Mouse (Mus musculus): ENCODE measurements at regions not wholly inside any gene's neighbourhood (a gene's known extent, or its start where the extent isn't known, plus 50 kb on each side); places are given as distances from the start of the nearest gene placed in this dataset.
A peak's percentile ranks its signal among the peaks of the same experiment; 100 is the strongest.

GRCm38 (mm10) chr10:51287852-51288251 lies 192.6 kb upstream of the Gm49339 start:
- H3K9me3 ChIP-seq (replicated peaks; ENCODE audit: low read length), result no peaks in the 10 kb centered on the region
- dilution Hi-C loops (cut with MboI; ENCODE audit: extremely low pct_ligation_motif_present, extremely low pct_unique_long_range_greater_than_20kb, low sequenced_read_pairs) (no loop called here), in situ Hi-C loops (cut with MboI; ENCODE audit: low pct_ligation_motif_present, low pct_unique_long_range_greater_than_20kb, low sequenced_read_pairs) (loop anchor here (25.0 kb wide), 2 partner anchors 401 to 576 kb away; partner anchors contain the start of gene Sim1)
- H3K36me3 ChIP-seq (replicated peaks in 1 of 2; ENCODE audit: control insufficient read depth in 1 of 2, insufficient read depth in 1 of 2, low read length in 1 of 2), result no peaks in the 10 kb centered on the region
- no peak overlapping the region for H3K9ac ChIP-seq (ENCODE audit: insufficient read depth, low read depth)
- no peaks in the 10 kb centered on the region for H3K27me3 ChIP-seq (replicated peaks)
- H3K4me3 ChIP-seq (replicated peaks in 1 of 3; ENCODE audit: low read depth in 2 of 3, low read length in 2 of 3, poor library complexity in 1 of 3), result no peak overlapping the region
- no peaks in the 10 kb centered on the region for H3K4me1 ChIP-seq (ENCODE audit: control insufficient read depth in 1 of 2, insufficient read depth in 2 of 2)
- DNase-seq (ENCODE audit: extremely low read depth), result no peak
- no peak overlapping the region for H3K4me2 ChIP-seq (ENCODE audit: insufficient read depth, low read depth, poor library complexity, severe bottlenecking)
- TF ChIP-seq NRF1 (IDR thresholded peaks at IDR 0.05; ENCODE audit: low read depth, low read length) (no peak), E2F4 (IDR thresholded peaks at IDR 0.05; ENCODE audit: insufficient replicate concordance, low read depth, low read length) (no peak), EP300 (IDR thresholded peaks at IDR 0.05; ENCODE audit: low read length) (no peak), POLR2A (IDR thresholded peaks at IDR 0.05; ENCODE audit: low read depth, low read length) (no peak), CTCF (conservative IDR thresholded peaks at IDR 0.05 in 1 of 2, IDR thresholded peaks at IDR 0.05 in 1 of 2; ENCODE audit: low read depth in 2 of 2, low read length in 2 of 2) (no peak), PAX5 (IDR thresholded peaks at IDR 0.05; ENCODE audit: low read length) (no peak)
- no peak overlapping the region for H3K27ac ChIP-seq (ENCODE audit: insufficient read depth, low read depth)
- H3K79me2 ChIP-seq (replicated peaks; ENCODE audit: control insufficient read depth, extremely low read depth, insufficient read depth, poor library complexity, severe bottlenecking), result no peaks in the 10 kb centered on the region

GRCm38 (mm10) chr10:51291412-51292207 lies 188.8 kb upstream of the Gm49339 start:
- TF ChIP-seq MXI1 (IDR thresholded peaks at IDR 0.05; ENCODE audit: low read depth, low read length) (no peak), CTCF (conservative IDR thresholded peaks at IDR 0.05 in 1 of 2, IDR thresholded peaks at IDR 0.05 in 1 of 2; ENCODE audit: low read depth in 2 of 2, low read length in 2 of 2) (peak; percentile 14 to 68; a peak in 3 of 4 replicates), SMC3 (IDR thresholded peaks at IDR 0.05; ENCODE audit: low read depth, low read length) (peak; percentile 64), USF2 (conservative IDR thresholded peaks at IDR 0.05; ENCODE audit: low read depth, low read length) (no peak), JUND (conservative IDR thresholded peaks at IDR 0.05; ENCODE audit: low read depth, low read length) (no peak), NELFE (IDR thresholded peaks at IDR 0.05; ENCODE audit: low read depth, low read length) (no peak), RAD21 (IDR thresholded peaks at IDR 0.05; ENCODE audit: low read depth, low read length) (peak; percentile 78), ZC3H11A (IDR thresholded peaks at IDR 0.05; ENCODE audit: low read depth, low read length) (0 out of 2 replicates have a peak, but pooled peaks have one; percentile 17)
- Histone ChIP-seq H3K79me2 (replicated peaks; ENCODE audit: control insufficient read depth, extremely low read depth, insufficient read depth, poor library complexity, severe bottlenecking) (no peaks in the 10 kb centered on the region), H3K9me3 (replicated peaks; ENCODE audit: low read length) (no peaks in the 10 kb centered on the region), H3K27me3 (replicated peaks) (no peaks in the 10 kb centered on the region), H3K4me3 (replicated peaks in 1 of 3; ENCODE audit: low read depth in 2 of 3, low read length in 2 of 3, poor library complexity in 1 of 3) (no peak overlapping the region), H3K36me3 (replicated peaks in 1 of 2; ENCODE audit: control insufficient read depth in 1 of 2, insufficient read depth in 1 of 2, low read length in 1 of 2) (no peaks in the 10 kb centered on the region), H3K27ac (ENCODE audit: insufficient read depth, low read depth) (no peak overlapping the region), H3K4me2 (ENCODE audit: insufficient read depth, low read depth, poor library complexity, severe bottlenecking) (no peak overlapping the region), H3K9ac (ENCODE audit: insufficient read depth, low read depth) (no peak overlapping the region), H3K4me1 (ENCODE audit: control insufficient read depth in 1 of 2, insufficient read depth in 2 of 2) (no peaks in the 10 kb centered on the region)
- peak; percentile 11 for DNase-seq (ENCODE audit: extremely low read depth)
- in situ Hi-C loops (cut with MboI; ENCODE audit: low pct_ligation_motif_present, low pct_unique_long_range_greater_than_20kb, low sequenced_read_pairs), result loop anchor here (25.0 kb wide), 2 partner anchors 404 to 579 kb away; partner anchors contain the start of gene Sim1
- dilution Hi-C loops (cut with MboI; ENCODE audit: extremely low pct_ligation_motif_present, extremely low pct_unique_long_range_greater_than_20kb, low sequenced_read_pairs), result no loop called here

- no peaks in the 10 kb centered on the region for H3K4me1 ChIP-seq (ENCODE audit: control insufficient read depth in 1 of 2, insufficient read depth in 2 of 2)
- in situ Hi-C loops (cut with MboI; ENCODE audit: low pct_ligation_motif_present, low pct_unique_long_range_greater_than_20kb, low sequenced_read_pairs), result no loop called here
- no peaks in the 10 kb centered on the region for H3K27me3 ChIP-seq (replicated peaks)
- H3K9ac ChIP-seq (ENCODE audit: insufficient read depth, low read depth), result no peak overlapping the region
- no peaks in the 10 kb centered on the region for H3K9me3 ChIP-seq (replicated peaks; ENCODE audit: low read length)
- DNase-seq (ENCODE audit: extremely low read depth), result no peak
- H3K4me2 ChIP-seq (ENCODE audit: insufficient read depth, low read depth, poor library complexity, severe bottlenecking), result no peak overlapping the region
- TF ChIP-seq USF1 (IDR thresholded peaks at IDR 0.05; ENCODE audit: low read depth, low read length) (no peak), JUND (conservative IDR thresholded peaks at IDR 0.05; ENCODE audit: low read depth, low read length) (no peak), ZKSCAN1 (IDR thresholded peaks at IDR 0.05; ENCODE audit: borderline replicate concordance, low read depth, low read length) (no peak), PAX5 (IDR thresholded peaks at IDR 0.05; ENCODE audit: low read length) (no peak), POLR2AphosphoS2 (IDR thresholded peaks at IDR 0.05; ENCODE audit: low read depth, low read length) (no peak), CHD2 (IDR thresholded peaks at IDR 0.05; ENCODE audit: low read length) (no peak), SMC3 (IDR thresholded peaks at IDR 0.05; ENCODE audit: low read depth, low read length) (no peak), HCFC1 (IDR thresholded peaks at IDR 0.05; ENCODE audit: low read depth, low read length) (no peak), ELF1 (IDR thresholded peaks at IDR 0.05; ENCODE audit: low read depth, low read length) (no peak), IRF4 (IDR thresholded peaks at IDR 0.05; ENCODE audit: low read depth, low read length) (no peak), EP300 (IDR thresholded peaks at IDR 0.05; ENCODE audit: low read length) (no peak), ZMIZ1 (IDR thresholded peaks at IDR 0.05; ENCODE audit: low read depth, low read length) (no peak)
- no peak overlapping the region for H3K4me3 ChIP-seq (replicated peaks in 1 of 3; ENCODE audit: low read depth in 2 of 3, low read length in 2 of 3, poor library complexity in 1 of 3)
- H3K27ac ChIP-seq (ENCODE audit: insufficient read depth, low read depth), result no peak overlapping the region
- dilution Hi-C loops (cut with MboI; ENCODE audit: extremely low pct_ligation_motif_present, extremely low pct_unique_long_range_greater_than_20kb, low sequenced_read_pairs), result no loop called here
- H3K79me2 ChIP-seq (replicated peaks; ENCODE audit: control insufficient read depth, extremely low read depth, insufficient read depth, poor library complexity, severe bottlenecking), result no peaks in the 10 kb centered on the region
- no peaks in the 10 kb centered on the region for H3K36me3 ChIP-seq (replicated peaks in 1 of 2; ENCODE audit: control insufficient read depth in 1 of 2, insufficient read depth in 1 of 2, low read length in 1 of 2)
Measured at GRCm38 (mm10) chr10:51312814-51313213, 167.6 kb upstream of the Gm49339 start.
